Mouse (Mus musculus) CH12.LX (cell line): ENCODE data around the gene Myt1l.

ENCODE experiments used
- HCFC1 ChIP-seq: IDR thresholded peaks from 2 replicates; pipeline ENCODE4 v1.6.1; 2012; ENCODE audit warnings: low read depth, mild to moderate bottlenecking, inconsistent platforms, low read length, improper control_type of control experiment
- NRF1 ChIP-seq: IDR thresholded peaks from 2 replicates; pipeline ENCODE4 v1.6.1; 2014; ENCODE audit warnings: low read depth, mild to moderate bottlenecking, inconsistent platforms, low read length, improper control_type of control experiment, moderate library complexity
- POLR2A ChIP-seq: IDR thresholded peaks from 2 replicates; pipeline ENCODE4 v1.6.1; 2011; ENCODE audit warnings: low read depth, mild to moderate bottlenecking, improper control_type of control experiment, low read length
- RAD21 ChIP-seq: IDR thresholded peaks from 2 replicates; pipeline ENCODE4 v1.6.1; 2011; ENCODE audit warnings: low read depth, mild to moderate bottlenecking, low read length, improper control_type of control experiment, moderate library complexity

GRCm38 (mm10) chr12:29547112-29547511 is 18.9 kb downstream of the Myt1l start:
- no peak for TF ChIP-seq NRF1
- no peak for TF ChIP-seq POLR2A
- TF ChIP-seq RAD21 = no peak
- TF ChIP-seq HCFC1 = no peak
